Mouse (Mus musculus) kidney, adult 8-10 months (tissue): Measurements from ENCODE around the gene Pim2.

Experiments used
- DNase-seq, 2 experiments: peaks; one replicate each; pipeline ENCODE4 v3.0.0; 2022

The Pim2 gene

DNA sequence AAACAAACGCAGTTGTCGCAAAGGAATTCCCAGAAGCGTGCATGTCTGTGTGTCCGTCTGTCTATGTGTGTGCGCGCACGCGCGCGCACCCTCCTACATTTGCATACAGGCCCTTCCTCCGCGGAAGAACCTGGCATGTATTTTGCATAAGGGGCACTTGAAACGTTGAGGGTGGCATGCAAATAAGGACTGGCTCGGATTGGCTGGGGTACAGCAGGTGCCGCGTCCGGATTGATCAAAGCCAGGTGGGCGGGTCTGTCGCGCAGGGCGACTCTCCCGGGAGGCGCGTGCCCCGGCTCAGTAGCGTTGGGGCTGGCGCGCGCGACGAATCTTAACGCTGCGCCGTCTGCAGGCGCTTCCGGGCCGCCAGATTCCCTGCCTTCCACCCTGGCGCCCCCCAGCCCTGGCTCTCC is at the start of gene Pim2:
Gene Pim2 (plus strand): TSS at position 256 of the 413 bp plus-strand sequence.
- peak; percentile 83 to 90 for DNase-seq

DNA sequence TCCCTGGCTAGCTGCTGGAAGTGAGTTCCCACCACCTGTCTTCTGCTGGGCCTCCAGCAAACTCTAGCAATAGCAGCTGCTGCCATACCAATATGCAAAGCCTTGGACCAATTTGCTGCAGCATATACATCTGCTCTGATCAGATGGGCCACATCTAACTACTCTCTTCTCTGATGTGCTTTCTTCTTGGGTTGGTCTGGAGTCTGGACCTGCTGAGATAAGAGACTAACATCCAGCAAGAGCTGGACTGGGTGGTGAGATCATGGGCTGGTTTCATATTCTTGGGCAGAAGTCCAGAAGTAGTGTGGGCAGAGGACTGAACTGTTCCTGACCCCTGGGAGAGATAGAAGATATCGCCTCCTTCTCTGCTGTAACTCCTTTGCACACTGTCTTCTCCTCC is 40.9 kb upstream of the Pim2 start:
- no peak for DNase-seq

GRCm38 (mm10) chrX:7840842-7841162 is 37.3 kb upstream of the Pim2 start:
- DNase-seq = no peak

DNA sequence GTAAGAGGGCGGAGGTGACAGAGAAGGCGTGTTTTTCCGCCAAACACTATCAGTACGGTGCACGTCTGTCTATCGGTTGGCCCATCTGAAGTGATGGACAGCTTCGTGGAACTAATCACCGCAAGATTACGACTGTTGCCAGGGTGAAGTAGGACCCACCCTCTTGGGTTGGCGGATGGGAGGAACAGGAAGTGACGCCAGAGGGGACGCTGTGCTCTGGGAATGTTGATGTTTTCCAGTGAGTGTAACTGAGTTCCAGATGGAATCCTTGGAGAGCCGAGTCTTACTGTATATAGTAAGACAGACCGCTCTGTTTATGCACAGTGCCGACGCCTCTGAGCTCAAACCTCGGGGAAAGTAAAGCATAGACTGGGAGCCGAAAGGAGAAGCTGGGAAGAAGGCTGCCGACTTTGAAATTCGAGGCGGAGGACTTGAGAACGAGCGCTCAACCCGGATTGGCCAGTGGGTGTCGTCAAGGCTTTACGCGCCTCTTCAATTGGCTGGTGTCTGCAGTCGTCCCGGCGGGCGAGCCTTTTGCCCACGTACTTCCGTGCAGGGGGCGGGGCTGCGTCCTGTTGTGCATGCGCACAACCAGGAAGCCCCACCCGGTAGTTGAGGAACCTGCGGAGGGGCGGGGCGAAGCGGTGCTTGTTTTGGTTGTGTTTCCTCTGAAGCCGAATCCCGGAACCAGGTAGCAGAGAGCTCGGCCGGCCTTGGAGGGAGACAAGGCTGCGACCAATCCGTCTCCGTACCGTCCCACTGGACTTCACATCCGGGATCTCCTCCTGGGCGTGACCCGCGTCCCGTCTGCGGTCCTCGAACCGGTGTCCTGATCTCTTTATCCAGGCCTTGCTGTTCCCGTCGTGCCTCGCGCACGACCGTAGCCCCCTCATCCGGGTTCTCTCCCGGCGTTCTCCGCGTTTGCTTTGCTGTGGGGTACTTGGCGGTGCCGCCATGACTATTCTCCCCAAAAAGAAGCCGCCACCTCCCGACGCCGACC is 36.6 kb upstream of the Pim2 start, which contains the start of gene Otud5:
Gene Otud5 (plus strand): TSS at position 202 of the 1,000 bp plus-strand sequence.
- peak; percentile 94 to 96 for DNase-seq

DNA sequence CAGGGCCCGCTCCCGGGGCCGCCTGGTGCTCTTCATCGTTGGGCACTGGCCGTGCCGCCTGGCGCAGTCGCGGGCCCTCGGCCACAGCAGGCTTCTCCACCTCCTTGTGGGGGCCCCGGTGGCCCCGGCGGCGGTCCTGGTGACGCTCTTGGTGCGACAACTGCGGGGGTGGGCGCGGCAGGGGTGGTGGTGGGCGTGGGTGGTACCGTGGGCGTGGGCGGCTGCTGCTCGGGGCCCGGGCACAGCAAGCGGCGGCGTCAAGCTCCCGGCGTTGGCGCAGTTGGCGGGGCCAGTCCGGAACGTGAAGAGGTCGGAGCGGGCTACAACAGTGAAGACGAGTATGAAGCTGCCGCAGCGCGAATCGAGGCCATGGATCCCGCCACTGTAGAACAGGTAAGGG is 35.7 kb upstream of the Pim2 start:
- no peak for DNase-seq

DNA sequence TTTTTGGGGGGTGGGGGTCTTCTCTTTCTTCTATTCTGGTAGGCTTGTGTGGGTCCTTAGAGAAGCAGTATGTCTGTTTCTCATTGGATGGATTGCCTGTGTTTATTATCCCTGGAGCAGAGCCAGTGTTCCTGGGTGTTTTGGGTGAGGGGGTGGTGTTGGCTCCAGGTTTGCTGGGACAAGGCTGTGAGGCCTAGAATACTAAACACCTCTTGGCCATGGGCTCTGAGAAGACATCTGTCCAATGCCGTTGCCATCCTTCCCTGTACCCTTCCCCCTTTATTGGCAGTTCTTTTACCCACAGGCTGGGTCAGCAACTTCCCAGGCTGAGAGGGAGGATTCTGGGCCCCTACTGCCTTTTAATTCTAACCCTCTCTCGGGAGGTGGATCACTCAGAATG is 30.2 kb upstream of the Pim2 start:
- no peak for DNase-seq

GRCm38 (mm10) chrX:7854578-7854977 is 23.5 kb upstream of the Pim2 start:
- DNase-seq = peak in 1 of 2 experiments; percentile 35

DNA sequence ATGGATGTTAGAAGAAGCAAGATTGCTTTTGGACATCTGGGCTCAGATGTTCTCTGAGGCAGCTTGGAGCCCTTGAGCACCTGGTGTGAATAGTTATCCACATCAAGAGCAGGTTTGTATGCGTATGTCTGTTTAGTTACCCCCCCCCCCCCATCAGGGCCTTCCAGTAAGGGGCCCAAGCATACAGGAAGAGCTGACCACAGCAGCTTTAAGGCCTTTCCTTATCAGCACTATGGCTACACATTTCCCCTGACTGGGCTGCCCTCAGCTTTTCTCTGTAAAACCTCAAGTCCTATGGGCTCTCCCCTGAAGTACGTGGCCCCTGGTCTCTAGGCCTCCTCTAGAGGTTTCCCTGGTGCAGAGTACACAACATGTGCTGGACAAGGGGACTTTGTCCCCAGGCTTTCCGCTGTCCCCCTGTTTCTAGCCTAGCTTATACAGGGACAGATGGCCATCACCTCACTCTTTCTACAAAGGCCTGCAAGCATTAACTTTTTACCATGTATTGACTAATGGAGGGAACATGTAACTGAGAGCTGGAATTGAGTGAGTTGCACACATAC is 18.8 kb upstream of the Pim2 start:
- no peak for DNase-seq

- DNase-seq = no peak
Measured at GRCm38 (mm10) chrX:7863181-7863580, 14.9 kb upstream of the Pim2 start.

- DNase-seq = no peak
Measured at GRCm38 (mm10) chrX:7864551-7864950, 13.5 kb upstream of the Pim2 start.

- DNase-seq = no peak
Measured at GRCm38 (mm10) chrX:7865343-7865742, 12.7 kb upstream of the Pim2 start.

DNA sequence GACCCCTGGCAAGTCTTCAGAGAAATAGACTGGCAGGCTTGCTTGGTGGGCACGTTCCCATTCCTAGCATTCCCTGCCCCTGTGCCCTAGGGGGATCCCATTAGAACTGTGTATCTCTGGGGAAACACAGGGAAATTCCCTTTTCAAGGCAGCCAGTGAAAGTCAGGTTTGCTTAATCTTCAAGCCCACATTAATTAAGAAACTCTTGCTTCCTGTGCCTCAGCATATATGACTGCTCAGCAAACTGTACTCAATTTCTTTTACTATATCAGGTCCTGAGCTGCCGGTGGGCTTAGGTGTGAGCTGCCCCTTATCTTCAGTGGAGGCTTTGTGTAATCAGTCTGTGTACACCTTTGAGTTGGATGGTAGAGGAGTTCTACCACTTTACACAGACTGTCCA is 12.3 kb upstream of the Pim2 start:
- no peak for DNase-seq

DNA sequence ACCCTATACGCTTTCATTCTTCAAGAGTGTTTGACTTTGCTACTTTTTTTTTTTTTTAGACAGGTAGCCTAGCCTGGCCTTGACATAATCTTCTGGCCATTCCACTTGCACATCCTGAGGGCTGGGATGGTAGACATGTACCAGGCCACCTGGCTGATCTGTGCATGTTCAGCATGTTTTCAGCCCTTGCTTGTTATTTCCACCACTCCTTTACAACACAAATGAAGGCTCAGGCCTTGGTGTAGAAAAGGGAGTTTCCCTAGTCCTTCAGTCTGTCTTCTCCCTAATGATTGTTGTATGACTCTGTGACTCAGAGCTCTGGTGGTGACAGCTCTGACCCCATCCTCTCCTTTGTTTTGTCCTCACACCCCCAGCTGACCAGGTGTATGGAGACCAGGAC is 10.9 kb upstream of the Pim2 start:
- no peak for DNase-seq

- no peak for DNase-seq
Measured at GRCm38 (mm10) chrX:7868506-7868905, 9.6 kb upstream of the Pim2 start.

DNA sequence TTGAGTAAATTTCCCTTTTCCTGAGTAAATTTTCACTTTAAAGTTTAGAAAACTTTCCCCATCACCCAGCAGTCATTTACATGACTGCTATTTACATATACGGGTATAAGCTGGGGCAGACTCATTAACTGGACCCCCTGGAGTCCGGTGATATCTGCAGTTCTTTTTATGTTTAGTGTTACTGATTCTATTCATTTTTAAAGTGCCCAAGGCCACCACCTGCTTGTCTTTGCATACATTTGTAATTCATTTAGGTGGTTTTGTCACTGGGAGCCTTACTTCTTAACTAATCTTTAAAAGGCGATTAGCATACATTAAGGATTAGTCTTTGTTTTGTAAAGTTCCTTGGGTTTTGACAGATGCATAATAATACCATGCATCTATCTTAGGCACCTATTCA is 8.2 kb upstream of the Pim2 start:
- no peak for DNase-seq

DNA sequence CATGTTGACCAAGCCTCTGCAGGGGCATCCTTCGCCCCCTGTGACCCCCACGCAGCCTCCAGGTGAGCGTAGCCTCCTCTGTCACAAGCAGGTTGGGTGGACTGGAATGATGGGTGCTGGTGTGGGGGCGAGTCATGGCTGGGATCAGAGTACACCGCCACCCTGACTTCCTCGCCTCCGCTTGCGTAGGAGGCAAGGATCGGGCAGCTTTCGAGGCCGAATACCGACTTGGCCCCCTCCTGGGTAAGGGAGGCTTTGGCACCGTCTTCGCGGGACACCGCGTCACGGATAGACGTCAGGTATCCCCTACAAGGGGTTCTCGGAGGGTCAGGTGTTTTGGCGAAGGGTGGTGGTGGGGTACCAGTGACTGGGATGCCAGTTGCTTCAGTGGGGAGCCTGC is 433 bp downstream of the Pim2 start:
- DNase-seq = peak; percentile 4 to 20

GRCm38 (mm10) chrX:7879819-7880218 is 1.8 kb downstream of the Pim2 start:
- peak; percentile 57 to 71 for DNase-seq

DNA sequence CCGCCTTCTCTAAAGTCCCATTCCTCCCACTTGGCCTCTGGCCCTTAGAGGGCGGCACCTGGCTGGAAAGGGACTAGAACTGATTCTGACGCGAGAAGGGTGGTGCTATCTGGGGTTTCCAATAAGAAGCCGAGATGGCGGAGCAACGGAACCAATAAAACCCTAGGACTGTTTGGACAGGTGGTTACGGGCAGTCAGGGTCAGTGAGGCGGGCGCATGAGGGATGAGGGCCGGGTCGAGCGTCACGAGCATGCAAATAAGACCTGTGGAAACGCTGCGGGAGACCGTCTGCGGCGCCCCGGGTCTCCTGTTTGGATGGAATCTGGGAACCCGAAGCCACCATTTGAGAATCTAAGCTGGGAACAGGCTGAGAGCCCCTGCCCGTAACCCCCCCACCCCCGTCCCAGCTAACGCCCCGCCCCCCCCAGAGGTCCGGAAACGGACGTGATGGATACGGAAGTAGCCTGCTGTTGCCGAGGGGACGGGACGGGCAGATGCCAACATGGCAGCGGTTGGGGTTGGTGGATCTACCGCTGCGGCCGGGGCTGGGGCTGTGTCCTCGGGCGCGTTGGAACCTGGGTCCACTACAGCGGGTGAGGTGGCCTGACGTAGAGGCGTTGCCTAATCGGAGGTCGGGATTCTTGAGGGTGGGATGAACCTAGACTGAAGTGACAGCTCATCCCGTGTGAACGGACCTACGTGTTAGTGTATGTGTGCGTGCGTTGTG is 5.9 kb downstream of the Pim2 start, which contains the start of gene Slc35a2:
Gene Slc35a2 (plus strand): TSS at position 188 of the 727 bp plus-strand sequence.
- peak; percentile 90 to 95 for DNase-seq

DNA sequence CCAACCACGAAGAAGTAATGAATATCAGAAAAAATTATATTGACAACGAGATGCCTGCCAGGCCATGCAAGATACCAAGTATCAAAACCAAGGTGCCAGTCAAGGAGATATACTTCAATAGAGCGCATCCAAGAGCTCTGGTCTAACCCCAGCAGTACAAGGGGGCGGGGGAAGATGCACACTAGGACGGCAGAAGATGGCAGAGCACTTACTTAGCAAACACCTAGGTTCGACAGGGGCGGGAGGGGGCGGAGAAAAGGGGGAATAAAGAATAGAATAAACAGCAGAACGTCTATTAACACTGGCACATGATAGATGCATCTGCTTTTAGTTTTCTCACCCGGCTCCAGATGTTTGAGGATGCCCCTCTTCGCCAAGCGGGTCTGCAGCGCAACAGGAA is 20.1 kb downstream of the Pim2 start:
- DNase-seq = no peak

DNA sequence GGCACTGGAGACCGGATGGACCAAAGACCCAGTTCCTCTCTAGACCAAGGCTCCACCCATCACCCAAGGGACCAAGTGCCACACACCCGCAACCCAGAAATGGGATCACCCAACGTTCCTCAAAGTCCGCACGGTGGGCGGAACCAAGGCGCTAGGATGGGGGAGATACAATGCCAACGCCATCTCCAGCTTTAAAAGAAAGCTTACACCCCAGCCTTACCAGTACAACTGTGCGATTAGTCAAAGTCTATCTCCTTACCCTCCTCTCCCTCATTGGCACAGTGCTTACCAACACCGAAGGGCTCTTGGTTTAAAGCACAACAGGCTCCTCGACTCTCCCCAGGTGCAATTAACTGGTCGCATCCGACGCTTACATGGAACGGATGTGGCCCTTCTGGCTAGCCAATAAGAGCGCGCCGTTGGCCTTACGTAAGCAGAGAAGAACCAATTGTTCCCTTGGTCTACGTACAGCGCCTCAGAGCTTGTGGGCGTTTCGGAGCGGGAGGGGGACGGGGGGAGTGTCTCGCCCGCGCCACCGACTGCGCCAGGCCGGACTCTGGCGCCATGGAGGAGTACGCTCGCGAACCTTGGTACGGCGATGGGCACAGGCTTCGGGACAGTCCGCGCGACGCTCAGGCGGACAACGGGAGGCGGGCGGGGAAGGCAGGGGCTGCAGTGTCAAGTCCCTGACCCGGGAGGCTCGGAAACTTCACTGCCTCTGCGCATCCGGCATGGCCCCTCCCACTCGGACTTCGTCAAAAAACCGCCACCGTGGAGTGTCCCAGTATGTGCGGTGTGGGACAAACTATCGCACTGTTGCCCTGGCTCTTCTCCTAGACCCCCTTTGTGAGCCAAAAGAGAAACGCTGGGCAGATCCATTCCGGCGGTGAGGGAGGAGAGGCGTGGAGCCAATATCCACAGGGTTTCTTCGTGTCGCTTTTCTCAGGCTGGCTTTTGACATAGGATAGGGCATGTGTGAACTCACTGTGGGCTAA is 21.1 kb downstream of the Pim2 start, which contains the start of the genes Pqbp1 and Timm17b:
Gene Pqbp1 (minus strand): TSS at position 390 of the 995 bp plus-strand sequence.
Gene Timm17b (plus strand): TSS at position 478 of the 995 bp plus-strand sequence.
- DNase-seq = peak; percentile 91 to 93

DNA sequence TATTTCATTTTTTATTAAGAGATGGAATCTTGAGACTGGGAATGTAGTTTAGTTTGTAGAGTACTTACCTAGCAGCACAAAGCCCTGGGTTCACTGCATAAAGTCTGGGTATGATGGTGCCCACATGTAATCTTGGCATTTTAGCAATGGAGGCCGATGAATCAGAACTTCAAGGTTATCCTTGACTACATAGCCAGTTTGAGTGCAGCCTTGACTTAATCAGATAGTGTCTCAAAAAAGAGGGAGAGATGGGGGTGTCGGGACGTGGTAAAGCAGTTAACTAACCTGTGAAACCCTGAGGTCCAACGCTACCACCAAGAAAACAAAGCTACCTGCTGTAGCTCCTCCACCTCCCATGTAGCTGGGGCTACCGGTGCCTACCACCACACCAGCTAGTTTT is 26.4 kb downstream of the Pim2 start:
- DNase-seq = no peak

- DNase-seq = no peak
Measured at GRCm38 (mm10) chrX:7907735-7908134, 29.7 kb downstream of the Pim2 start, which contains the start of gene Gm10491. Gene Gm10491, minus strand, starts transcription at chrX:7907835.
